Mouse (Mus musculus): ENCODE data around the gene Rnf26.

Gene Rnf26

GRCm38 (mm10) chr9:44088877-44089608 lies 24.3 kb downstream of the Rnf26 start:
- no peak for DNase-seq

DNA sequence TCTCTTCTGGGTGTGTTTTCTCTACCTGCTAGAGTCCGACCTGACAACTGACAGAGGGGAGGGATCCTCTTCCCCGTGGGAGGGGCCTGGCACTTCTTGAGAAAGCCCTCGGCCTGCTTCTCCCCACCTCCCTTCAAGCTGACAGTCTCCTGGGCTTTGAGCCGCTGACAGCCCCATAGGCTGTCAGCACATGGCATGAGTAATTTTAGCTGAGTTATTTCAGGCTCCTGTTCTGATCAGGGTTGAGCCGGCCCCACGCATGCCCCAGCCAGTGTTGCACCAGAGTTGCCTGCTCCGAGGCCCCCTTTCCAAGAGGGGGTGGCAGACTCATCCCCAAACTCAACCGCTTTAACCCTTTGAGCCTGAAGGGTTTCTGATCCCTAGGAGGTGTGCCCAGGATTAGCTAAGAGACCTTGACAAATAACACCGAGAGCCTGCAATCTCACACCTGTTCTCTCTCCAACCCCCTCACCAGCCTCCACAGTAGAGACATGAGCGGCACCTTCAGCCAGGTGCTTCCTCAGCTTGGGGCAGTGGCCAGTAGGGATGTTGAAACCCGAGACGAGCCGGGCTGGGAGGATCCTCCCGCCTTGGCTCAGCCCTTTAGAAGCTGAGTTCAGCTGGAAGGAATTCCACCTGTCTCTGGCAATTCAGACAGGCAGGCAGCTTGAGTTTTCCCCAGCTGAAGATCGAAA lies 25.4 kb downstream of the Rnf26 start:
- peak; percentile 43 to 46 for DNase-seq

- DNase-seq = no peak
These were observed 26.4 kb downstream of the Rnf26 start for GRCm38 (mm10) chr9:44086960-44087359.

DNA sequence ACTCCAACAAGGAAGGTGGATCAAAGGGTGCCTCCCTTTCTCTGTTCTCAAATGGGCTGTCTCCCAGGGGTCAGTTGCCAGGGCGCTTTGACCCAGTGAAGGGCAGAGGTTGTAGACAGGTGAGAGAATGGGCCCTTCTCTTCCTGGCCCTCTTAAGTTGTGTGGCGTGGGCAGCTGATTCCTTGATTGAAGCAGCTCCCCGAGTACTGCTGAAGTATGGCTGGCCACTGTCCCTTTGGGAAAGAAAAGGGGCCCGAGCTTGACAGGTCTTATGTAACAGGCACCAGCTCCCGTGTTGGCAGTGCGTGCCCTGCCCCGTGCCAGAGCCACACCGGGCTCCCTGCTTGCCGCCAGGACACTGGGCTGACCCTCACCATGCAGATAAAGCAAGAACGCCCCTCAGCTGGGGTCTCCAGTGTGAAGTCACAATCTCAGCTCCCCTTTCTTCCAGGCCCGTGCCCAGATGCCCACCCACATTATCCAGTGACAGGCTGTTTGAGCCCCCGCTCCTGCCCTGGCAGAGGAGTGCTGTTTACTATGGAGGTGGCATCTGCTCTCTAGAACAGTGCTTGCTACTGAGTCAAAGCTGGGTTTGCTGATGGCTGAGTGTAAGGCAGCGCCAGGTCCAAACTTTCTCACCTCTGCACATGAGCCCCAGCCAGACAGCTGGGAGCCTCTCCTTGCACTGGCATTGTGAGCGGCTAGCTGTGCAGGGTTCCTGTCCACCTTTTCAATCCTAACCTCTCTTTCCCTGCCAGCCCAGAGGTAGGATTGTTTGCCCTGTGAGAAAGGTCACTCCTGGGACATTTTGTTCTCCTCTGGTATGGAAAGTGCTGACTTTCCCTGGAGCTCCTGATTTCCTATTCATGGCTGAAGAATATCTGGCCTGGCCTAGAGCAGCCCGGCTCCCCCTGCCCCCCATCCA lies 27.3 kb downstream of the Rnf26 start:
- DNase-seq = peak; percentile 91 to 94

DNA sequence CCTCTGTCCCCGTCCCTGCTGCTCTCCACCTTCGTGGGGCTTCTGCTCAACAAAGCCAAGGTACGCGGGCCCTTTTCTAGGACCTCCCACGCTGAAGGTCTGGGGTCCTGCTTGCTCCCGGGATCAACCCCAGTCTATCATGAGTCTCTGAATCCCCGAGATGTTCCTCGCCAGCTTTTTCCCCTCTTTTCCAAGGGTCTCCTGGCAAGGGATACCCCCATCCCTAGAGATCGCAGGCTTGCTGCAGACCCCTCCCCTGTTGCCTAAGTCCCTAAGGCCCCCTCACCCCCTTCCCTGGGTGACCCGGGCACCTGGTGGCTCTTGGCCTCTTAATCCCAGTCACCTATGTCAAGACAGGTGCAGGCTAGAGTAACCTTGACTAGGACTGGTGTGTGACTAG lies 28.0 kb downstream of the Rnf26 start:
- DNase-seq = peak in 1 of 2 experiments; percentile 24

DNA sequence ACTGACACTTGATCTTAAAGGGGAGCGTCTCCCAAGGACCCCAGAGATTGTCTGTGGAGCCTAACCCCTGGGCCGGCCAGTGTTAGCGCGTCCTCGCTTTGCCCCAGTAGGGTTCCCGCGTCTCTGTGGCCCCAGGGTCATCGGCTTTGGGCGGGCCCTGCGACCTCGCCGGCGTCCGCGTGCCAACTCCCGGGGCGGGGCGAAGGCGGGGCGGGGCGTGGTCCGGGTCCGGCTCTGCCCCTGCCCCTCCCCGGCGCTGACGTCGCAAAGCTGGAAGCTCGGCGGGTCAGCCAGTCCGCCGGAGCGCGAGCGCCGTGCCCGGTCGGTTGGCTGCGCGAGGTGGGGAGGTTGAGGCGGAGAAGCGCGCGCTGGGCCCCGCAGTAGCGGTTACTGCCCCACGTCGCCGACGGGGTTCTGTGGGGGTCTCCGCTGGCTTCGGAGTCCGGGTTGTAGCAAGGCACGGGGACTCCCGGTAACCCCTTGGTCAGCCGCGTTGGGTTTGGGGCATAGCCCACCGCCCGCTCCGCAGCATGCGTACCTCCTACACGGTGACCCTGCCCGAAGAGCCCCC lies 28.6 kb downstream of the Rnf26 start:
- peak; percentile 95 to 98 for DNase-seq

DNA sequence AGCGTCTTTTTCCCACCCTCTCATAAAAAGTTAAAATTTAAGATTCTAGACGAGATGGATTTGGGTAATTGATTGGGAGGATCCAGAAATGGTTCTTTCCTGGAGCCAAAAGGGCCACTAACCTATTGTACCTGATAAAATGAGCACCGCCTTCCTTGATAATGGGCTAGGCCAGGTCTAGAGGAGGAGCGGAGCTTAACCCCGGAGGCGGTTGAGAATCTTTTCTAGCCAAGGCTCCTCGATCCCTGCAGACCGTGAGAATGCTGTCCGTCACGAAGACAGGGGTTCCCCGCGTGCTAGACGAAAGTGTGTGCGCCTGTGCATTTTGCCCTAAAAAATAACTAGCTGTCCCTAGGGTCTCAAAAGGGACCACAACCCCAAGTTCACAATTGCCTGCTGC lies 29.1 kb downstream of the Rnf26 start:
- DNase-seq = no peak

DNA sequence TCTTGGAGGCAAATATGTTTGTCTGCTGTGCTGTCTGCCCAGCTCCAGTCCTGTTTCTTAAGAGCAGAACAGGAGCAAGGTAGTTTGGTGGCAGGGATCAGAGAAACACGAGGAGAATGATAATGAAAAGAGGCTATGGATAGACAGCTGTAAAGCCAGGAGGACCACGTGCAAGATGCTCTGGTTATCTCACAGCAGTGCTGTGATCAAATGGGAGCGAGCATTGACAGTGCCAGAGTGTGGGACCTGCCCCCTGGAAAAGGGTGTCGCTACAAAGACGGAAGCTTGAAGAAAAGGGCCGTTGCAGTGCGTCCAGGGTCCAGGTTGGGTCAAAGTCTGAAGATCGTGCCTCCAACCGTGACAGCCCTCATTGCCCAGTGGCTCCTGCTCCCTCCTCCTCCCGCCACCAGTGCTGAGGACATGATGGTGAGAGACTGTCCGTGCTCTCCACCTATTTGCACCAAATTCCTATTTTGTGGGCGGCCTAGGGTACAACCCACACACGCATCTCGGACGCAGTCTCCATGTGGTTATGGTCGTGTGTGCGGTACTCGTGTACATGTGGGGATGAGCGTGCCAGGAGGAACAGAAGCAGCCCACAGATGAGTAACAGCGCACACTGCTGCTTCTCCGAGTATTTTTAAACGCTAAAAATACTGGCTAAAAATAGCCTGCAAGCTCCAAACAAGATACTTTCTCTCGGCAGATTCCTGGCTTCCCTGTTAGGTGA lies 29.8 kb downstream of the Rnf26 start:
- DNase-seq = peak in 1 of 2 experiments; percentile 38

- DNase-seq = no peak
These were observed 31.1 kb downstream of the Rnf26 start for GRCm38 (mm10) chr9:44082266-44082665.

GRCm38 (mm10) chr9:44081581-44081980 lies 31.7 kb downstream of the Rnf26 start:
- no peak for DNase-seq

DNA sequence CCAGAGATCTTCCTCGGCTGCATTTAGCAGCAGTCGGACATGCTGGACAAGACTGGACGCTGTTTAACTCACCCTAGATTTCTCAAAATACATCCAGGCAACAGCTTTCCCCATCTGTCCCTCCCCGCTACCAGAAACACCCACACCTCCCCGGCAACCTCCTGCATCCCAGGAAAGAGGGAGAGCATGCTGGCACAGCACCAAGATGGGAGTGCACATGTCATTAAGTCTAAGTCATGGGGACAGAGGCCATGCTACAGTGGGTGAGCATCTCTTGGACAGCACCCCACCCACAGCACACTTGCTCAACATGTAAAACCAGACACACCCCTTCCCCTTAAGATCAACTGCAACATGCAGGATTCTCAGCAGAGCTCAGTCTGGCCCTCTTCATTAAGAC lies 32.4 kb downstream of the Rnf26 start:
- peak in 1 of 2 experiments; percentile 16 for DNase-seq

GRCm38 (mm10) chr9:44079997-44080780 lies 33.1 kb downstream of the Rnf26 start:
- peak in 1 of 2 experiments; percentile 5 for DNase-seq

DNA sequence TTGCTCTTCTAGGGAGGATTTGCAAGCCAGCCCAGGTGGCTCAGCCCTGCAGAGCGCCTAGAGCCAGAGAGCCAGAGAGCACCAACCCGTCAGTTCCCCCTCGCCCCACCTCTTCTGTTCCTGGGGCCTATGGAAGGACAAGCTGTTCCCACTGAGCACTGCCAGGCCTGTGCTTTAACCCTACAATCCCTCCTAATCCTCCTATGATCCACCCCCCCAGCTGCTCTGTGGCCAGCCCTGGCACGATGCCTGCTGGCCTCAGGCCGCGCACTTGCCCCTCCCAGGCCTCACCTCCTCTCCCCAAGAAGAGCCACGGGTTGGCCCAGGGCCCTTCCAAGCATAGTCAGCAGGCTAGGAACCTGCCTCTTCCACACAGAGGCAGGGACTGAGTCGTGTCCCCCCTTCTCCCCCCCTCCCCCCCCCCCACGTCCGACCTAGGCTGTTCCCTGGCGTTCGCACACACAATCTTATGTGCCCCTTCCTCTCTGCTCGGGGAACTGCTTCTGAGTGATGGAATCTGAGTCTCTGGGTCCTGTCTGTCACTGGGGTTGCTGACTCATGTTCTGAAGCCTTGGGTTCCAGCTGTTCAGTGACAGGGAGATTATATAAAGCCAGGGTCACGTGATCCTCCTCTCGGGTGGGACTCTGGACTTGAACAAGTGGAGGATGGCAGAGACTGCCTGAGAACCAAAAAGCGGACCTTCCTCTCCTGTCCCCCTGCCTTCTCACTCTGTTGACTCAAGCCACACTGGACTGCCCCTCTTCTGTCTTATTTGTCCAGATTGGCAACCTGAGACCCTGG lies 34.2 kb downstream of the Rnf26 start:
- peak; percentile 91 to 92 for DNase-seq

- DNase-seq = no peak
These were observed 35.0 kb downstream of the Rnf26 start for GRCm38 (mm10) chr9:44078136-44078797.

DNA sequence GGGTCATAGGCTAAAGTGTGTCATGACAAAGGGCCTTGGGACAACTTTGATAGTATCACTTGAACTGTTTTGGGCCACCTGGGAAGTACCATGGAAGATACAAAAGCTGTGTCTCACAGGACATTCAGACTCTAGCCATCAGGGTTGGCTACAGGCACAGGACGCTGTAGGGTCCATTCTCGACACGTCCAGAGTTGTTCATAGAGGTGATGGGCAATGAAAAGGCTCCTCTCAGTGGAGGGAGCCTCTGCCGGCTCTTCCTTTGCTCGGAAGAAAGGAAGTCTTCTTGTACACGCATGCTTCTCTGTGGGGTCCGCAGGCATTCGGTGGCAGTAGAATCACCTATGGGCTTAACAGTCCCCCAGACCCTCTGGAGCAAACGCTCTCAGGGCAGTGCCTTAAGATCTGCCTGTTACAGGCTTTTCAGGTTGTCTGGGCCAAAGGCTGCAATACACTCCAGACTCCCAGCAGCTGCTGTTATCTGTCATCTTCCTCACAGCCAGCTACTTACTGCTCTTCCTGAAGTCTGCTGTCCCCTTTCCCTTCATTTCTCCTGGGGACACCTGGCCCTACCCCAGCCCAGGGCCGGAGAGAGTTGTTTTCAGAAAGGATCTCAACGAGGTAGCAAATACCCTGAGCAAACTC lies 35.9 kb downstream of the Rnf26 start:
- DNase-seq = no peak

DNA sequence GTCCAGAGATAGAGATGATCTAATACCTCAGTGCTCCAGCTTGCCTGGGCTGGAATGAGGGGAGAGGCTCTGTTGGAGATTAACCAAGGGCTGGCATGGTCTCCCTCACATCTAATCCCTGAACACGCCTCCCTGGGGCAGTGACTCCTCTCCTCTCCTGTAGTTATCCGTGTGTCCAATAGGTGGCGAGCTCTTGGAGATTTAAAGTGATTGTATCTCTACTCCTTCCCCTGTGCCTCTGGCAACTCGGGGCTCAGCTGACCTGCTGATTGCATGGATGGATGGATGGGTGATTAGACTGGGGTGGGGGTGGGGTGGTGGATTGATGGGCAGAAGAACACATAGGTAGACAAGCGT lies 36.6 kb downstream of the Rnf26 start:
- peak; percentile 63 to 74 for DNase-seq

DNA sequence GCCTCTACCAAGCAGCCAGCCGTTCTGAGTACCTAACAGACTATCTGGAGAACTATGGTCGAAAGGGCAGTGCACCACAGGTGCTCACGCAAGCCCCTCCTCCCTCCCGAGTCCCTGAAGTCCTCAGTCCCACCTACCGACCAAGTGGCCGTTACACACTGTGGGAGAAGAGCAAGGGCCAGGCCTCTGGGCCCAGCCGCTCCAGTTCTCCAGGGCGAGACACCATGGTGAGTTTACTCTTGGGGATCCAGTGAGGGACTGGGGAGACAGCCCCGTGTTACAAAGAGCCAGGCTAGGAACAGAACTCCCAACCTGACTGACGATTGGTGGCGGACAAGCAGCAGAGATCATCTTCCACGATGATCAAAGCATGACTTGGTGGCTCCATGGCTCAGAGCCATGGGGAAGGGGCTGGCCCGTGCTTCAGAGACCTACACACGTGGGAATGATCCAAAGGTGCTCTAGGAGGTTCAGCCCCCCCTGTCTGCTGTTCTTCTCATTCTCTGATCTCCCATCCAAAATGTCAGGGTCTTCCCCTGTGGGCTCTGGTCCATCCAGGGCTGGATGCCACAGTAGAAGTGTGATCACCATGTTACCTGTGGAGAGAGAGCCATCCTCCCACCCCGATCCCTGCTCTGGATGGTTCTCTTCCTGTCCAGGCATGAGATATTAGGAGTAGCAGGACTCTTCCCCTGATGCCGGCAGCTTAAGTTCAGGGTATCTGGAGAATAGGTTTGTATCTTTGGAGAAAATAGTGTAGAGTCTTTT lies 37.1 kb downstream of the Rnf26 start:
- DNase-seq = no peak

- no peak for DNase-seq
These were observed 37.9 kb downstream of the Rnf26 start for GRCm38 (mm10) chr9:44075276-44075995.

All from cerebellum, postnatal 36 days (tissue).